Mouse (Mus musculus) myocyte (in vitro differentiated cells): ENCODE data around the gene Mylk4. TPM values are rescaled to one million over a fixed set of nuclear protein-coding genes. Genes with fewer than 3 reads are reported as not detected.

Experiments used
- H3K27me3 ChIP-seq: one replicate; pipeline ENCODE4 v1.6.1; 2011; ENCODE audit not compliant: control insufficient read depth, insufficient read depth, insufficient read length
- H3K36me3 ChIP-seq: one replicate; pipeline ENCODE4 v1.6.1; 2011; ENCODE audit not compliant: control insufficient read depth, insufficient read depth
- H3K4me2 ChIP-seq: one replicate; pipeline ENCODE4 v1.6.1; 2011; ENCODE audit warnings: low read depth, control low read depth
- H3K4me3 ChIP-seq: one replicate; pipeline ENCODE4 v1.5.1; 2011; ENCODE audit warnings: mild to moderate bottlenecking, control low read depth, moderate library complexity
- H3K79me2 ChIP-seq: one replicate; pipeline ENCODE4 v1.6.1; 2011; ENCODE audit not compliant: control insufficient read depth, insufficient read depth
- H3ac ChIP-seq: one replicate; pipeline ENCODE4 v1.6.1; 2011; ENCODE audit not compliant: control insufficient read depth, insufficient read length
- CEBPB ChIP-seq: IDR thresholded peaks from 2 replicates; pipeline ENCODE4 v1.6.1; 2011; ENCODE audit warnings: mild to moderate bottlenecking, moderate library complexity; ENCODE audit not compliant: poor library complexity, insufficient read depth, severe bottlenecking
- E2F4 ChIP-seq: IDR thresholded peaks from one replicate; pipeline ENCODE4 v1.6.1; 2011; ENCODE audit warnings: mild to moderate bottlenecking, control low read depth, moderate library complexity; ENCODE audit not compliant: insufficient read depth
- MAX ChIP-seq: IDR thresholded peaks from one replicate; pipeline ENCODE4 v1.6.1; 2011; ENCODE audit warnings: low read depth, mild to moderate bottlenecking, control low read depth
- MYOD1 ChIP-seq, 3 experiments: IDR thresholded peaks; one replicate each; pipeline ENCODE4 v1.6.1; 2011; ENCODE audit warnings: control low read depth in 2 of 3, low read depth in 2 of 3, mild to moderate bottlenecking in 2 of 3, moderate library complexity in 1 of 3; ENCODE audit not compliant: insufficient read length in 2 of 3, control insufficient read depth in 1 of 3
- MYOG ChIP-seq, 3 experiments: IDR thresholded peaks; one replicate each; pipeline ENCODE4 v1.6.1; 2011; ENCODE audit warnings: control low read depth in 2 of 3, low read depth in 2 of 3, mild to moderate bottlenecking in 2 of 3; ENCODE audit not compliant: insufficient read length in 2 of 3, control insufficient read depth in 1 of 3, insufficient read depth in 1 of 3
- POLR2A ChIP-seq: IDR thresholded peaks from one replicate; pipeline ENCODE4 v1.6.1; 2011; ENCODE audit warnings: low read depth, mild to moderate bottlenecking, control low read depth, moderate library complexity; ENCODE audit not compliant: insufficient read length
- POLR2AphosphoS2 ChIP-seq: IDR thresholded peaks from one replicate; pipeline ENCODE4 v1.6.1; 2011; ENCODE audit warnings: low read depth, control low read depth; ENCODE audit not compliant: insufficient read length
- REST ChIP-seq: IDR thresholded peaks from one replicate; pipeline ENCODE4 v1.6.1; 2011; ENCODE audit warnings: mild to moderate bottlenecking, control low read depth, moderate library complexity; ENCODE audit not compliant: insufficient read depth, insufficient read length
- SRF ChIP-seq: IDR thresholded peaks from one replicate; pipeline ENCODE4 v1.6.1; 2011; ENCODE audit warnings: low read depth; ENCODE audit not compliant: control insufficient read depth, insufficient read length
- TCF12 ChIP-seq: IDR thresholded peaks from one replicate; pipeline ENCODE4 v1.6.1; 2011; ENCODE audit warnings: mild to moderate bottlenecking, control low read depth; ENCODE audit not compliant: poor library complexity, insufficient read depth, severe bottlenecking
- TCF3 ChIP-seq: IDR thresholded peaks from one replicate; pipeline ENCODE4 v1.6.1; 2011; ENCODE audit warnings: low read depth, control low read depth; ENCODE audit not compliant: insufficient read length
- USF1 ChIP-seq: IDR thresholded peaks from one replicate; pipeline ENCODE4 v1.6.1; 2011; ENCODE audit warnings: low read depth, mild to moderate bottlenecking, control low read depth, moderate library complexity
- polyA plus RNA-seq: library from polyadenylated mRNA; unstranded; fragments of >200 nt; fragmentation: generic; extraction: Trizol; gene quantifications from one replicate; pipeline ENCODE4 v1.2.1, GENCODE M21; 2012; ENCODE audit warnings: missing spikeins

Mylk4 gene
- polyA plus RNA-seq, 1 experiment = 31.1 TPM

DNA sequence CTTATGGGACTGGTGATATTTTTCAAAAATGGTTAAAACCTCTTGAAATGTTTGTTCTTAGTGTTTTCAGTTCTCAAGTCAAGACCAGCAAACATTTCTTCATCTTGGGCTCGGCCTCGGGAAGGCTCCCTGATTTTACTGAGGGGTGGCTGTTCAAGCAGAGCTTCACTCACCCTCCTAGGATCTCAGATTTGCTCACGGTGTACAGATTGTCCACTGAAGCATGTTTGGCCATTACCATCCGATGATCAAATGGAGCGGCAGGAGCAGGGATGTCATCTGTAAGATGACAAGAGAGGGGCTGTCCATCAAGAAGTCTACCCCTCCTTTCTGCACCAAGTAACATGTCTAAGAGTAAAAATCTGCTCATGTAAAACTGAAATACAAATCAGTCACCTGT lies 59.1 kb downstream of the Mylk4 start:
- Histone ChIP-seq H3K27me3 (no peaks in the 10 kb centered on the region), H3K4me2 (no peak overlapping the region), H3K36me3 (peaks cover 15% of the 10 kb centered on the region), H3K79me2 (no peaks in the 10 kb centered on the region), H3K4me3 (no peak overlapping the region), H3ac (no peak overlapping the region)
- no peak for TF ChIP-seq POLR2AphosphoS2
- no peak for TF ChIP-seq SRF
- TF ChIP-seq MYOG (IDR thresholded peaks at IDR 0.05; ENCODE audit: control insufficient read depth in 1 of 3, insufficient read depth in 1 of 3, insufficient read length in 2 of 3, low read depth in 2 of 3) = no peak
- TF ChIP-seq TCF3 = no peak
- TF ChIP-seq MYOD1 (IDR thresholded peaks at IDR 0.05; ENCODE audit: control insufficient read depth in 1 of 3, insufficient read length in 2 of 3, low read depth in 2 of 3) = no peak
- TF ChIP-seq E2F4 = no peak
- no peak for TF ChIP-seq USF1
- TF ChIP-seq MAX = no peak
- no peak for TF ChIP-seq CEBPB
- TF ChIP-seq REST = no peak
- no peak for TF ChIP-seq POLR2A
- TF ChIP-seq TCF12 = no peak

DNA sequence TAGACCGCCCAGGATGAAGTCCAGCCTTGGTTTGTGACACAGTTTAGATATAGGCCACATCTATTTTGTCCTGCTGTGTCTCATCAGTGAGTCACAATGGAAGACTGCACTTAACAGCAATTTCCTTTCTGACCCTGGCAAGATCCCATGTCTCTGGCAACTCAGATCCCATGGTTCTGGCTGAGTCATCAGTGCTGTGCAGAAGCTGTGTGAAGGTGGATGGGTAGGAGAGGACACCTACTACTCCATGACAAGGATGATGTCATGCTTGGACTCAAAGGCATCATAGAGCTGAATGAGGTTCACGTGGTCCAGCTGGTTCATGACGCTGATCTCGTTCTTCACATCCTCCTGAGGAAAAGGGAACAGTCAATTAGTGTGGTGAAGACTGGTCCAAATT lies 62.0 kb downstream of the Mylk4 start:
- H3ac ChIP-seq = no peak overlapping the region
- TF ChIP-seq CEBPB = 0 out of 2 replicates have a peak, but pooled peaks have one; percentile 17
- TF ChIP-seq E2F4 = no peak
- H3K27me3 ChIP-seq = no peaks in the 10 kb centered on the region
- peak overlapping the region; percentile 20 for H3K4me2 ChIP-seq
- H3K79me2 ChIP-seq = no peaks in the 10 kb centered on the region
- H3K36me3 ChIP-seq = peaks cover 14% of the 10 kb centered on the region
- H3K4me3 ChIP-seq = no peak overlapping the region

DNA sequence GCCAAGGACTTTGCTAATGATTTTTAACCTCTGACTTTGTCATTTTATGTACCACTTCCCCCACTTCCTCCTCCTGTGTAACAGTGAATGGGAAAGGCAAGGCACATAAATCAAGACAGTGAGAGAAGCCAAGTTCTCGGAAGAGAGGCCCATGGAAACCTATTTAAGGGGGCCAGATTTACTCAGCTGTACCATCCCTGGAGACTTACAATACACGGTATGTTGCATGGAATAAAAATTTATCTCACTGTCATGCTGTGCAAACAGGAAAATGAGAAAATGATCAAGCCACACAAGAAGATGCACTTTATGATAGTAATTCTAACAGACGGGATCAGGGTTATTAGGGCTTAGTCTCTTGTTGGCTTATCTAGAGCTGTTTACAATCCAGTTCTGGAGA lies 64.5 kb downstream of the Mylk4 start:
- H3K79me2 ChIP-seq = no peaks in the 10 kb centered on the region
- no peak overlapping the region for H3ac ChIP-seq
- H3K4me2 ChIP-seq = no peak overlapping the region
- no peaks in the 10 kb centered on the region for H3K27me3 ChIP-seq
- TF ChIP-seq MYOG (IDR thresholded peaks at IDR 0.05; ENCODE audit: control insufficient read depth in 1 of 3, insufficient read depth in 1 of 3, insufficient read length in 2 of 3, low read depth in 2 of 3) (no peak), CEBPB (no peak), POLR2A (no peak), POLR2AphosphoS2 (no peak), SRF (no peak), MYOD1 (IDR thresholded peaks at IDR 0.05; ENCODE audit: control insufficient read depth in 1 of 3, insufficient read length in 2 of 3, low read depth in 2 of 3) (no peak), E2F4 (no peak), REST (no peak), TCF3 (no peak)
- peaks cover 21% of the 10 kb centered on the region for H3K36me3 ChIP-seq
- H3K4me3 ChIP-seq = no peak overlapping the region

DNA sequence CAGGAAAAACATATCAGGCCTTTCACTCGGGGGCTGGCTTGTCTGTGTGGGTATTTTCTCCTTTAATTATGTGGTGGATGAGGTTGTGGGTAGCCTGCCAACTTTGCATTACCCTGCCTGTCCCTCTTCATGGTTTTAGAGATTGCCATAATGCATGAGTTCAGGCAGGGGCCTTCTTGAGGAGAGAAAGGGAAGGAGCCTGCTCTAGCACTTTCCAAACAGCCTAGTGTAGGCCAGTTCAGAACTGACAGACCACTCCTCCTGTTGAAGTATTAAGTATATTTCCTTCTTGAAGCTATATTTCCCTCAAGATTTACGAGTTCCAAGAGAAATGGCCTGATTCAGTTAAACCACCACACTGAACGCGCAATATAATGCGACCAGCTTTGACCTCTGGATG lies 66.0 kb downstream of the Mylk4 start:
- Histone ChIP-seq H3ac (no peak overlapping the region), H3K4me3 (no peak overlapping the region), H3K36me3 (peaks cover 16% of the 10 kb centered on the region), H3K27me3 (no peaks in the 10 kb centered on the region), H3K4me2 (no peak overlapping the region), H3K79me2 (no peaks in the 10 kb centered on the region)
- no peak for TF ChIP-seq REST
- TF ChIP-seq MYOD1 (IDR thresholded peaks at IDR 0.05; ENCODE audit: control insufficient read depth in 1 of 3, insufficient read length in 2 of 3, low read depth in 2 of 3) = no peak
- TF ChIP-seq MYOG (IDR thresholded peaks at IDR 0.05; ENCODE audit: control insufficient read depth in 1 of 3, insufficient read depth in 1 of 3, insufficient read length in 2 of 3, low read depth in 2 of 3) = no peak
- TF ChIP-seq TCF12 = no peak
- no peak for TF ChIP-seq E2F4
- TF ChIP-seq SRF = no peak

DNA sequence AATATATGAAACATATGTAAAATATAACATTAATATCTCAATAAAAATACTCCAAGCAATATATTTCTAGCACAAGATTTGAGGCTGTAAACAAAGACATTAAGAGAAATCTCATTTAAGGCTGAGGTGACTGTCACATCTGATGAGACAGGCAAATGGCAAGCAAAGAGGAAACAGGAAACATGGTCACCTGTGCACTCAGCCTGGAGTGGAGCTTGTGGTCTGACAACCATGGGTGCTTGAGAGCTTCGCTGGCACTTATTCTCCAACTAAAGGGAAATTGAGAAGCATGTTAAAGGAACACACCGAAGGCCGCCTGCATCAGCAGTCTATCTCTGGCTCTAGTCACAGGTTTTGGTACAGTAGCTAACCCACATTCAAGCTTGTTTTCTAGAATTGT lies 71.2 kb downstream of the Mylk4 start:
- H3K27me3 ChIP-seq = no peaks in the 10 kb centered on the region

More for the DNA sequence above, 71.2 kb downstream of the Mylk4 start:
- no peak overlapping the region for H3ac ChIP-seq
- peaks cover 42% of the 10 kb centered on the region for H3K36me3 ChIP-seq
- H3K4me2 ChIP-seq = no peak overlapping the region
- TF ChIP-seq CEBPB = no peak
- TF ChIP-seq MYOD1 (IDR thresholded peaks at IDR 0.05; ENCODE audit: control insufficient read depth in 1 of 3, insufficient read length in 2 of 3, low read depth in 2 of 3) = no peak
- TF ChIP-seq REST = no peak
- TF ChIP-seq TCF12 = no peak
- TF ChIP-seq MAX = no peak
- no peak overlapping the region for H3K4me3 ChIP-seq
- H3K79me2 ChIP-seq = no peaks in the 10 kb centered on the region
